Mouse (Mus musculus): ENCODE measurements around the gene Anapc15.

GRCm38 (mm10) chr7:101831437-101831836, 32.1 kb upstream of the Anapc15 start:
- TF ChIP-seq GATA1 (IDR thresholded peaks at IDR 0.05; ENCODE audit: borderline replicate concordance, low read length) (no peak), FLI1 (IDR thresholded peaks at IDR 0.05; ENCODE audit: low read length) (no peak)
